15 mouse cellular contexts compared by ENCODE assay signal in the genomic region with DNA sequence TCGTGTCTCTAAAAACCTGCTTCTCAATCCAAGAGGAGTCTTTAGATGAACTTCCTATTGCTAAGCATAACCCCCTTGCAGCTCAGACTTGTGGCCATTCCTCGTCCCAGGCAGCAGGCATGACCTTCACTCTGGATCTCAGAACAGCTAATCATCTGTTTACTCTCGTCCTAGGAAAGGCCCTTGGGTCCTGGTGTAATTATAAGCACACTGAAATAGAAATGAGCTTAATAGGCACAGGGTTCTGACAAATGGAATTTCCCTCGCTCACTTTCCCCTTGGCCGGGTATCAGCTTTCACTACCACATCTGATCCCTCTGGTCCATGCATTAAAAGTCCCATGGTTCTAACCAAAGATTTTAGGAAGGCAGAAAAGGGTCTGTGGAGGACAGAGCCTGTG. TPM values are rescaled to one million over a fixed set of nuclear protein-coding genes. Genes with fewer than 3 reads are reported as not detected.
DNase-seq lines count a peak whose midpoint lies in the region; ATAC-seq and TF ChIP-seq lines count a peak whose summit lies in the region.
"Had no signal": no experiment of that assay in that cellular context is flagged by ENCODE, and none has a peak within 500 bp of the region (broad histone marks: within the 10 kb centered on the region; RNA-seq: fewer than 3 reads in every experiment).

No protein-coding gene starts in this region.

- ATAC-seq in kidney, postnatal 0 days (replicated peaks; ENCODE audit: low FRiP score, low read depth): no peak
- no peak for ATAC-seq in kidney, embryonic 15.5 days (replicated peaks; ENCODE audit: low FRiP score)

- H3K4me2 ChIP-seq in kidney, postnatal 0 days (ENCODE audit: low read length): no peak overlapping the region
- no peak overlapping the region for H3K4me2 ChIP-seq in kidney, embryonic 15.5 days
- H3K4me2 ChIP-seq: liver, embryonic 13.5 days; midbrain, embryonic 12.5 days had no signal

- WGBS in kidney, postnatal 0 days: 34% methylated on average over 5 of the region's 5 CpGs
- 45% methylated on average over 5 of the region's 5 CpGs for WGBS in kidney, embryonic 15.5 days

- no peak overlapping the region for H3K9ac ChIP-seq in kidney, postnatal 0 days (ENCODE audit: low read depth, low read length)
- H3K9ac ChIP-seq in kidney, embryonic 15.5 days: no peak overlapping the region
- H3K9ac ChIP-seq: liver, embryonic 13.5 days; midbrain, embryonic 12.5 days had no signal

- H3K4me1 ChIP-seq in kidney, postnatal 0 days (replicated peaks; ENCODE audit: insufficient read depth, low read length): no peaks in the 10 kb centered on the region
- no peaks in the 10 kb centered on the region for H3K4me1 ChIP-seq in kidney, embryonic 15.5 days
- H3K4me1 ChIP-seq: liver, embryonic 13.5 days had no signal

- peak; percentile 67 for DNase-seq in gastrocnemius, adult 18-20 months (ENCODE audit: low spot score)
- no peak for DNase-seq in gastrocnemius, postnatal 10 days
- DNase-seq in kidney, postnatal 0 days (ENCODE audit: low spot score): peak; percentile 15
- DNase-seq in forelimb bud, embryonic 11.5 days (ENCODE audit: low read depth, low spot score): peak; percentile 33
- peak; percentile 15 to 33 for DNase-seq in heart, postnatal 14 days
- no peak for DNase-seq in spleen, adult 12 weeks (ENCODE audit: low spot score)
- DNase-seq in layer of hippocampus, postnatal 25 days (ENCODE audit: extremely low spot score in 1 of 2, low spot score in 1 of 2): no peak
- DNase-seq: B cell, adult 2 months; cerebellum, adult 11 months; gastrocnemius, postnatal 14 days; liver, embryonic 13.5 days; lung, postnatal 10 days; thymus, postnatal 25 days had no signal

- H3K4me3 ChIP-seq in kidney, postnatal 0 days (replicated peaks; ENCODE audit: low read depth, low read length): no peak overlapping the region
- no peak overlapping the region for H3K4me3 ChIP-seq in kidney, embryonic 15.5 days (replicated peaks)
- H3K4me3 ChIP-seq: liver, embryonic 13.5 days; midbrain, embryonic 12.5 days had no signal

- H3K27me3 ChIP-seq in kidney, postnatal 0 days (ENCODE audit: insufficient read depth, low read length): no peaks in the 10 kb centered on the region
- no peaks in the 10 kb centered on the region for H3K27me3 ChIP-seq in kidney, embryonic 15.5 days
- H3K27me3 ChIP-seq: liver, embryonic 13.5 days; midbrain, embryonic 12.5 days had no signal

- H3K9me3 ChIP-seq in kidney, postnatal 0 days (replicated peaks; ENCODE audit: low read length): no peaks in the 10 kb centered on the region
- H3K9me3 ChIP-seq in kidney, embryonic 15.5 days (replicated peaks): no peaks in the 10 kb centered on the region
- H3K9me3 ChIP-seq: liver, embryonic 13.5 days; midbrain, embryonic 12.5 days had no signal

- TF ChIP-seq CTCF in kidney, postnatal 0 days (IDR thresholded peaks at IDR 0.05; ENCODE audit: low read depth): no peak

- H3K36me3 ChIP-seq in kidney, postnatal 0 days (ENCODE audit: insufficient read depth, low read length): no peaks in the 10 kb centered on the region
- no peaks in the 10 kb centered on the region for H3K36me3 ChIP-seq in kidney, embryonic 15.5 days
- H3K36me3 ChIP-seq: liver, embryonic 13.5 days; midbrain, embryonic 12.5 days had no signal

- intact Hi-C loops in heart, postnatal 14 days (cut with DNase I): no loop called here

- no peak overlapping the region for H3K27ac ChIP-seq in kidney, postnatal 0 days
- H3K27ac ChIP-seq in kidney, embryonic 15.5 days: no peak overlapping the region
- H3K27ac ChIP-seq: liver, embryonic 13.5 days; midbrain, embryonic 12.5 days had no signal

RNA-seq across cellular contexts. Expression of a gene that starts 27.8 kb away (rescaled TPM):
- 10 to 100 TPM; 34.5 to 37.2 TPM for total RNA-seq in gastrocnemius, adult 18-20 months (2021)
- 10 to 100 TPM; 34.0 to 41.2 TPM for total RNA-seq in gastrocnemius, postnatal 10 days (2021)
- 0.91 and 0.93 TPM in 2 replicates for polyA plus RNA-seq in kidney, postnatal 0 days (2015; fragmentation: Nextera tagmentation; extraction: Ambion mirVana)
- polyA plus RNA-seq in kidney, embryonic 15.5 days (2015; fragmentation: Nextera tagmentation; extraction: Ambion mirVana): 1.5 and 2.1 TPM in 2 replicates
- total RNA-seq in heart, postnatal 14 days (2021): 10 to 100 TPM; 42.1 to 42.8 TPM
- 1 to 10 TPM; 4.0 to 4.4 TPM for total RNA-seq in layer of hippocampus, postnatal 25 days (2021)

Comparison
In these comparisons a context has a peak if more than half of its experiments do, and no peak if none do; other contexts are left out.
1. DNase-seq: peak in gastrocnemius, adult 18-20 months (single experiment), kidney, postnatal 0 days (single experiment), forelimb bud, embryonic 11.5 days (single experiment) and heart, postnatal 14 days (2 of 2); none in gastrocnemius, postnatal 10 days (single experiment), spleen, adult 12 weeks (single experiment) and layer of hippocampus, postnatal 25 days (0 of 2).
2. RNA of a gene that starts 27.8 kb away (total RNA-seq): 42.1 to 42.8 TPM in heart, postnatal 14 days, 34.0 to 41.2 TPM in gastrocnemius, postnatal 10 days and 34.5 to 37.2 TPM in gastrocnemius, adult 18-20 months; 4.0 to 4.4 TPM in layer of hippocampus, postnatal 25 days; every median in the first group is over 4 times any median in the second.